8 mouse cellular contexts compared by ENCODE assay signal in the genomic region with DNA sequence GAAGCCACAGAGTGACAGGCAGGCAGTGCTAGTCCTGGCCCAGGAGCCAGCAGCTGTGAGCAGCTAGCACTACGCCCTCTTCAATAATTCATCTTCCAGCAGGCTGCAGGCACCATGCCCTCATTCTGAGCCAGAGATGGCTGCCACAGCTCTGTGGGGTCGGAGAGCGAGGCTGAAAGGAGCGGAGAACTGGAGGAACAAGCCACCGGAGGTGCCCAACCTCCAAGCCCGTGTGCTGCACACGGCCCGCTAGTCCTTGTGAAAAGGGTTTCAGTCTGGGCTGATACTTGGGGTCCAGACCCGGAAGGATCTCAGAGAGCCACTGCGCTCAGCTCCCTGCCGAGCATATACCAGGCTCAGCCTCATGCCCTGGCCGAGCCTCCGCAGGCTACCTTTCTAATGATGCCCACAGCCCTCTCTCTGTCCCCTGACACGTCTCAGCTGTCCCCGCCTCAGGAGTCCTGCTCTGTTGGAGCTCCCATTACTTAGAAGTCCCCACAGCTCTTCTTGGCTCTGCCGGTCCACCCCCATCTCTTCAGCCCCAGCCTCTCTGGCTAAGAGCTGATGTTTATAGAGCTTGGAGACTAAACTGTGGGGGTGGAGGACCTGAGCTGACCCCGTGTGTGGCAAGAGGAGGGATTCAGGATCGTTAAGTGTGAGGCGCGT. TPM values are rescaled to one million over a fixed set of nuclear protein-coding genes. Genes with fewer than 3 reads are reported as not detected.
A peak's percentile ranks its signal among the peaks of the same experiment; 100 is the strongest.
DNase-seq lines count a peak whose midpoint lies in the region; ATAC-seq and TF ChIP-seq lines count a peak whose summit lies in the region.

No protein-coding gene starts in this region.

- no peak for ATAC-seq in kidney, postnatal 0 days (replicated peaks; ENCODE audit: low FRiP score, low read depth)
- no peak for ATAC-seq in embryonic facial prominence, embryonic 14.5 days (ENCODE audit: low read depth)
- no peak; the same call in 1 of the 2 replicates for ATAC-seq in intestine, embryonic 16.5 days
- ATAC-seq in neural tube, embryonic 13.5 days (ENCODE audit: low read depth), result peak; percentile 24
- ATAC-seq in erythroblast, adult 5-6 weeks (replicated peaks; ENCODE audit: low FRiP score, poor library complexity, severe bottlenecking), result no peak

- WGBS in kidney, postnatal 0 days, result 10% methylated on average over 20 of the region's 20 CpGs
- 11% methylated on average over 15 of the region's 20 CpGs for WGBS in embryonic facial prominence, embryonic 14.5 days
- WGBS in intestine, embryonic 16.5 days, result 18% methylated on average over 20 of the region's 20 CpGs
- 5% methylated on average over 20 of the region's 20 CpGs for WGBS in neural tube, embryonic 13.5 days

- no peak overlapping the region for H3K4me3 ChIP-seq in kidney, postnatal 0 days (replicated peaks; ENCODE audit: low read depth, low read length)
- H3K4me3 ChIP-seq in embryonic facial prominence, embryonic 14.5 days (ENCODE audit: low read depth, low read length), result no peak overlapping the region
- peak overlapping the region; percentile 15; the same call in 1 of the 2 replicates for H3K4me3 ChIP-seq in intestine, embryonic 16.5 days (ENCODE audit: low read length)
- H3K4me3 ChIP-seq in neural tube, embryonic 13.5 days, result 0 out of 2 replicates have a peak overlapping the region, but pooled peaks have one; percentile 1

- intact Hi-C loops in heart, postnatal 25 days (cut with DNase I), result no loop called here

- no peak overlapping the region for H3K27ac ChIP-seq in kidney, postnatal 0 days
- H3K27ac ChIP-seq in embryonic facial prominence, embryonic 14.5 days (replicated peaks; ENCODE audit: low read depth, low read length), result no peak overlapping the region
- H3K27ac ChIP-seq in intestine, embryonic 16.5 days (ENCODE audit: low read length), result no peak overlapping the region
- peak overlapping the region; percentile 78 for H3K27ac ChIP-seq in neural tube, embryonic 13.5 days (replicated peaks)

- H3K9ac ChIP-seq in kidney, postnatal 0 days (ENCODE audit: low read depth, low read length), result 0 out of 2 replicates have a peak overlapping the region, but pooled peaks have one; percentile 1
- H3K9ac ChIP-seq in embryonic facial prominence, embryonic 14.5 days (ENCODE audit: low read depth, low read length), result peak overlapping the region; percentile 49
- H3K9ac ChIP-seq in intestine, embryonic 16.5 days (ENCODE audit: low read depth, low read length), result peak overlapping the region; percentile 57
- peak overlapping the region; percentile 35 for H3K9ac ChIP-seq in neural tube, embryonic 13.5 days

- H3K9me3 ChIP-seq in kidney, postnatal 0 days (replicated peaks; ENCODE audit: low read length), result no peaks in the 10 kb centered on the region
- H3K9me3 ChIP-seq in embryonic facial prominence, embryonic 14.5 days (ENCODE audit: control insufficient read depth, low read length), result 0 out of 2 replicates have a peak, but pooled peaks cover 6% of the 10 kb centered on the region
- H3K9me3 ChIP-seq in intestine, embryonic 16.5 days (ENCODE audit: control insufficient read depth, low read length), result no peaks in the 10 kb centered on the region
- no peaks in the 10 kb centered on the region for H3K9me3 ChIP-seq in neural tube, embryonic 13.5 days

- peak; percentile 61 for DNase-seq in kidney, postnatal 0 days (ENCODE audit: low spot score)
- DNase-seq in kidney, postnatal 36 days, result no peak
- DNase-seq in embryonic facial prominence, embryonic 14.5 days (ENCODE audit: low spot score), result peak; percentile 66
- no peak for DNase-seq in urinary bladder, postnatal 4 days (ENCODE audit: low spot score in 2 of 2)
- no peak for DNase-seq in heart, postnatal 25 days (ENCODE audit: low spot score)

- H3K36me3 ChIP-seq in kidney, postnatal 0 days (ENCODE audit: insufficient read depth, low read length), result no peaks in the 10 kb centered on the region
- H3K36me3 ChIP-seq in embryonic facial prominence, embryonic 14.5 days (ENCODE audit: control insufficient read depth, insufficient read depth, low read length), result no peaks in the 10 kb centered on the region
- H3K36me3 ChIP-seq in intestine, embryonic 16.5 days (ENCODE audit: control insufficient read depth, insufficient read depth, low read length), result no peaks in the 10 kb centered on the region
- no peaks in the 10 kb centered on the region for H3K36me3 ChIP-seq in neural tube, embryonic 13.5 days

- peaks cover 25% of the 10 kb centered on the region for H3K4me1 ChIP-seq in kidney, postnatal 0 days (replicated peaks; ENCODE audit: insufficient read depth, low read length)
- peaks cover 28% of the 10 kb centered on the region for H3K4me1 ChIP-seq in embryonic facial prominence, embryonic 14.5 days (ENCODE audit: control insufficient read depth, insufficient read depth, low read length)
- H3K4me1 ChIP-seq in intestine, embryonic 16.5 days (ENCODE audit: control insufficient read depth, insufficient read depth, low read length), result peaks cover 45% of the 10 kb centered on the region
- peaks cover 56% of the 10 kb centered on the region for H3K4me1 ChIP-seq in neural tube, embryonic 13.5 days (replicated peaks)

- peak overlapping the region; percentile 27 for H3K4me2 ChIP-seq in kidney, postnatal 0 days (ENCODE audit: low read length)
- peak overlapping the region; percentile 44 for H3K4me2 ChIP-seq in embryonic facial prominence, embryonic 14.5 days (ENCODE audit: low read depth, low read length)
- H3K4me2 ChIP-seq in intestine, embryonic 16.5 days (ENCODE audit: low read depth, low read length), result peak overlapping the region; percentile 43
- H3K4me2 ChIP-seq in neural tube, embryonic 13.5 days, result peak overlapping the region; percentile 42

- TF ChIP-seq CTCF in kidney, postnatal 0 days (IDR thresholded peaks at IDR 0.05; ENCODE audit: low read depth), result no peak

- H3K27me3 ChIP-seq in kidney, postnatal 0 days (ENCODE audit: insufficient read depth, low read length), result no peaks in the 10 kb centered on the region
- peaks cover 22% of the 10 kb centered on the region; the same call in 1 of the 2 replicates for H3K27me3 ChIP-seq in embryonic facial prominence, embryonic 14.5 days (replicated peaks; ENCODE audit: control insufficient read depth, insufficient read depth, low read length)
- peaks cover 3% of the 10 kb centered on the region; the same call in 1 of the 2 replicates for H3K27me3 ChIP-seq in intestine, embryonic 16.5 days (replicated peaks; ENCODE audit: control insufficient read depth, insufficient read depth, low read length)
- peaks cover 22% of the 10 kb centered on the region for H3K27me3 ChIP-seq in neural tube, embryonic 13.5 days

RNA-seq across cellular contexts. Expression of gene Cacnb3, which starts 1.9 kb away (rescaled TPM):
- 19.8 and 22.4 TPM in 2 replicates for polyA plus RNA-seq in kidney, postnatal 0 days (2015; fragmentation: Nextera tagmentation; extraction: Ambion mirVana)
- 29.0 and 37.0 TPM in 2 replicates for polyA plus RNA-seq in embryonic facial prominence, embryonic 14.5 days (2014; fragmentation: Nextera tagmentation; extraction: Ambion mirVana)
- polyA plus RNA-seq in intestine, embryonic 16.5 days (2015; fragmentation: Nextera tagmentation; extraction: Ambion mirVana), result 20.3 and 22.8 TPM in 2 replicates
- polyA plus RNA-seq in neural tube, embryonic 13.5 days (2015; fragmentation: Nextera tagmentation; extraction: Ambion mirVana), result 124 and 137 TPM in 2 replicates
- not detected in 2 replicates for total RNA-seq in erythroblast, adult 5-6 weeks (2015; ENCODE audit: low replicate concordance)
- total RNA-seq in erythroblast, adult 5-6 weeks (2017; ENCODE audit: low replicate concordance), result not detected in 2 replicates
- total RNA-seq in heart, postnatal 25 days (2021), result 1 to 10 TPM; 4.1 TPM

RNA-seq across cellular contexts. Expression of gene Adcy6, which starts 18.8 kb away (rescaled TPM):
- polyA plus RNA-seq in kidney, postnatal 0 days (2015; fragmentation: Nextera tagmentation; extraction: Ambion mirVana), result 16.8 and 17.0 TPM in 2 replicates
- polyA plus RNA-seq in embryonic facial prominence, embryonic 14.5 days (2014; fragmentation: Nextera tagmentation; extraction: Ambion mirVana), result 14.9 and 18.8 TPM in 2 replicates
- polyA plus RNA-seq in intestine, embryonic 16.5 days (2015; fragmentation: Nextera tagmentation; extraction: Ambion mirVana), result 17.1 and 18.8 TPM in 2 replicates
- polyA plus RNA-seq in neural tube, embryonic 13.5 days (2015; fragmentation: Nextera tagmentation; extraction: Ambion mirVana), result 10.4 and 10.7 TPM in 2 replicates
- total RNA-seq in erythroblast, adult 5-6 weeks (2015; ENCODE audit: low replicate concordance), result 4.8 and 26.8 TPM in 2 replicates
- 33.2 and 42.9 TPM in 2 replicates for total RNA-seq in erythroblast, adult 5-6 weeks (2017; ENCODE audit: low replicate concordance)
- 100 to 1,000 TPM; 188 to 238 TPM for total RNA-seq in heart, postnatal 25 days (2021)

RNA-seq across cellular contexts. Expression of gene Ddx23, which starts 34.0 kb away (rescaled TPM):
- polyA plus RNA-seq in kidney, postnatal 0 days (2015; fragmentation: Nextera tagmentation; extraction: Ambion mirVana), result 14.6 and 17.6 TPM in 2 replicates
- 21.5 and 23.4 TPM in 2 replicates for polyA plus RNA-seq in embryonic facial prominence, embryonic 14.5 days (2014; fragmentation: Nextera tagmentation; extraction: Ambion mirVana)
- 15.6 and 17.6 TPM in 2 replicates for polyA plus RNA-seq in intestine, embryonic 16.5 days (2015; fragmentation: Nextera tagmentation; extraction: Ambion mirVana)
- polyA plus RNA-seq in neural tube, embryonic 13.5 days (2015; fragmentation: Nextera tagmentation; extraction: Ambion mirVana), result 20.5 and 21.7 TPM in 2 replicates
- 9.4 and 10.4 TPM in 2 replicates for total RNA-seq in erythroblast, adult 5-6 weeks (2015; ENCODE audit: low replicate concordance)
- 32.3 and 40.2 TPM in 2 replicates for total RNA-seq in erythroblast, adult 5-6 weeks (2017; ENCODE audit: low replicate concordance)
- 10 to 100 TPM; 43.5 to 52.8 TPM for total RNA-seq in heart, postnatal 25 days (2021)

RNA-seq across cellular contexts. Expression of gene Rnd1, which starts 48.5 kb away (rescaled TPM):
- polyA plus RNA-seq in kidney, postnatal 0 days (2015; fragmentation: Nextera tagmentation; extraction: Ambion mirVana), result 0.50 and 0.66 TPM in 2 replicates
- 0.42 TPM in 2 replicates for polyA plus RNA-seq in embryonic facial prominence, embryonic 14.5 days (2014; fragmentation: Nextera tagmentation; extraction: Ambion mirVana)
- 0.95 and 1.1 TPM in 2 replicates for polyA plus RNA-seq in intestine, embryonic 16.5 days (2015; fragmentation: Nextera tagmentation; extraction: Ambion mirVana)
- polyA plus RNA-seq in neural tube, embryonic 13.5 days (2015; fragmentation: Nextera tagmentation; extraction: Ambion mirVana), result 6.2 and 7.4 TPM in 2 replicates
- total RNA-seq in erythroblast, adult 5-6 weeks (2015; ENCODE audit: low replicate concordance), result 4.4 TPM in 1 of 2 replicates, not detected in the other
- total RNA-seq in erythroblast, adult 5-6 weeks (2017; ENCODE audit: low replicate concordance), result 0.42 and 2.2 TPM in 2 replicates
- total RNA-seq in heart, postnatal 25 days (2021), result 1 to 10 TPM; 1.3 to 1.5 TPM

RNA-seq across cellular contexts. Expression of gene 4930415O20Rik, which starts 57.9 kb away (rescaled TPM):
- 0.30 and 0.62 TPM in 2 replicates for polyA plus RNA-seq in kidney, postnatal 0 days (2015; fragmentation: Nextera tagmentation; extraction: Ambion mirVana)
- not detected in 2 replicates for polyA plus RNA-seq in embryonic facial prominence, embryonic 14.5 days (2014; fragmentation: Nextera tagmentation; extraction: Ambion mirVana)
- polyA plus RNA-seq in intestine, embryonic 16.5 days (2015; fragmentation: Nextera tagmentation; extraction: Ambion mirVana), result 0.43 TPM in 1 of 2 replicates, not detected in the other
- polyA plus RNA-seq in neural tube, embryonic 13.5 days (2015; fragmentation: Nextera tagmentation; extraction: Ambion mirVana), result not detected in 2 replicates
- total RNA-seq in erythroblast, adult 5-6 weeks (2015; ENCODE audit: low replicate concordance), result not detected in 2 replicates
- total RNA-seq in erythroblast, adult 5-6 weeks (2017; ENCODE audit: low replicate concordance), result not detected in 2 replicates
- 1 to 10 TPM in 1 of 2 experiments, under 1 TPM in 1; 0.68 to 1.0 TPM for total RNA-seq in heart, postnatal 25 days (2021)

Comparison
In these comparisons a context has a peak if more than half of its experiments do, and no peak if none do; other contexts are left out.
1. DNase-seq: peak in kidney, postnatal 0 days (single experiment) and embryonic facial prominence, embryonic 14.5 days (single experiment); none in kidney, postnatal 36 days (0 of 2), urinary bladder, postnatal 4 days (0 of 2) and heart, postnatal 25 days (single experiment).
2. H3K4me3 ChIP-seq: peak in intestine, embryonic 16.5 days (single experiment) and neural tube, embryonic 13.5 days (single experiment); none in kidney, postnatal 0 days (single experiment) and embryonic facial prominence, embryonic 14.5 days (single experiment).
3. H3K9ac ChIP-seq: peak in every context shown above with its lines; median percentile 57 in intestine, embryonic 16.5 days; 49 in embryonic facial prominence, embryonic 14.5 days; 35 in neural tube, embryonic 13.5 days; 1 in kidney, postnatal 0 days.
4. Peak in every context shown above with its lines, with median percentiles within 50 percentile points of each other: H3K4me2 ChIP-seq.